Mouse (Mus musculus): Measurements from ENCODE around the gene C2cd6.

Gene C2cd6

GRCm38 (mm10) chr1:59094705-59095104, at the start of gene C2cd6:
C2cd6 (minus strand) TSS chr1:59094900.
- no peak for DNase-seq (ENCODE audit: low read depth, low spot score)

- DNase-seq (ENCODE audit: low read depth, low spot score), result peak; percentile 42
Observed at GRCm38 (mm10) chr1:59142809-59143208, 48.1 kb upstream of the C2cd6 start.

- no peak for DNase-seq (ENCODE audit: low read depth, low spot score)
Observed at GRCm38 (mm10) chr1:59134419-59134818, 39.7 kb upstream of the C2cd6 start.

GRCm38 (mm10) chr1:59128879-59129278, 34.2 kb upstream of the C2cd6 start:
- DNase-seq (ENCODE audit: low read depth, low spot score), result no peak

- no peak for DNase-seq (ENCODE audit: low read depth, low spot score)
Observed at GRCm38 (mm10) chr1:59125558-59125957, 30.9 kb upstream of the C2cd6 start.

GRCm38 (mm10) chr1:59119720-59120457, 25.2 kb upstream of the C2cd6 start, which contains the start of gene Tmem237:
Tmem237 (minus strand) TSS chr1:59120408.
- peak; percentile 79 for DNase-seq (ENCODE audit: low read depth, low spot score)

- no peak for DNase-seq (ENCODE audit: low read depth, low spot score)
Observed at GRCm38 (mm10) chr1:59110524-59110923, 15.8 kb upstream of the C2cd6 start.

- no peak for DNase-seq (ENCODE audit: low read depth, low spot score)
Observed at GRCm38 (mm10) chr1:59102071-59102470, 7.4 kb upstream of the C2cd6 start.

GRCm38 (mm10) chr1:59101020-59101419, 6.3 kb upstream of the C2cd6 start:
- no peak for DNase-seq (ENCODE audit: low read depth, low spot score)

- no peak for DNase-seq (ENCODE audit: low read depth, low spot score)
Observed at GRCm38 (mm10) chr1:59070867-59071266, 23.8 kb downstream of the C2cd6 start.

GRCm38 (mm10) chr1:59067976-59068375, 26.7 kb downstream of the C2cd6 start:
- peak; percentile 36 for DNase-seq (ENCODE audit: low read depth, low spot score)

GRCm38 (mm10) chr1:59063697-59064096, 31.0 kb downstream of the C2cd6 start:
- no peak for DNase-seq (ENCODE audit: low read depth, low spot score)

- no peak for DNase-seq (ENCODE audit: low read depth, low spot score)
Observed at GRCm38 (mm10) chr1:59056955-59057354, 37.7 kb downstream of the C2cd6 start.

GRCm38 (mm10) chr1:59051306-59051705, 43.4 kb downstream of the C2cd6 start:
- no peak for DNase-seq (ENCODE audit: low read depth, low spot score)

- no peak for DNase-seq (ENCODE audit: low read depth, low spot score)
Observed at GRCm38 (mm10) chr1:59037723-59038122, 57.0 kb downstream of the C2cd6 start.

GRCm38 (mm10) chr1:59021556-59021955, 73.1 kb downstream of the C2cd6 start:
- no peak for DNase-seq (ENCODE audit: low read depth, low spot score)

GRCm38 (mm10) chr1:59009250-59009649, 85.5 kb downstream of the C2cd6 start:
- DNase-seq (ENCODE audit: low read depth, low spot score), result peak; percentile 8

All from embryo, embryonic 11.5 days (tissue).